Mouse (Mus musculus): ENCODE measurements around the gene Iqcf6. TPM values are rescaled to one million over a fixed set of nuclear protein-coding genes. Genes with fewer than 3 reads are reported as not detected.
A peak's percentile ranks its signal among the peaks of the same experiment; 100 is the strongest.

The Iqcf6 gene
- polyA plus RNA-seq, 1 experiment from 2014 or later: not detected

- Histone ChIP-seq H3K4me3 (ENCODE audit: low read depth, low read length) (no peak overlapping the region), H3K27ac (ENCODE audit: low read depth) (no peak overlapping the region), H3K36me3 (replicated peaks; ENCODE audit: insufficient read depth, low read length) (no peaks in the 10 kb centered on the region), H3K9me3 (ENCODE audit: low read length) (no peaks in the 10 kb centered on the region), H3K4me2 (ENCODE audit: low read depth, low read length) (no peak overlapping the region), H3K27me3 (ENCODE audit: insufficient read depth, low read length) (no peaks in the 10 kb centered on the region), H3K4me1 (ENCODE audit: insufficient read depth) (no peaks in the 10 kb centered on the region), H3K9ac (replicated peaks) (no peak overlapping the region)
- TF ChIP-seq EP300 (IDR thresholded peaks at IDR 0.05; ENCODE audit: low read depth): no peak
- no peak for TF ChIP-seq CTCF (IDR thresholded peaks at IDR 0.05; ENCODE audit: low read depth)
- ATAC-seq (no peak), DNase-seq (no peak)
- WGBS (ENCODE audit: insufficient replicate concordance): 44% methylated on average over 5 of the region's 5 CpGs
These were observed 5.8 kb downstream of the Iqcf6 start for GRCm38 (mm10) chr9:106632185-106632584.

- Histone ChIP-seq H3K4me1 (ENCODE audit: insufficient read depth) (no peaks in the 10 kb centered on the region), H3K27ac (ENCODE audit: low read depth) (no peak overlapping the region), H3K9ac (replicated peaks) (no peak overlapping the region), H3K4me2 (ENCODE audit: low read depth, low read length) (no peak overlapping the region), H3K27me3 (ENCODE audit: insufficient read depth, low read length) (no peaks in the 10 kb centered on the region), H3K36me3 (replicated peaks; ENCODE audit: insufficient read depth, low read length) (no peaks in the 10 kb centered on the region), H3K4me3 (ENCODE audit: low read depth, low read length) (no peak overlapping the region), H3K9me3 (ENCODE audit: low read length) (no peaks in the 10 kb centered on the region)
- ATAC-seq (no peak), DNase-seq (no peak)
- WGBS (ENCODE audit: insufficient replicate concordance): 84% methylated on average over 8 of the region's 8 CpGs
- TF ChIP-seq CTCF (IDR thresholded peaks at IDR 0.05; ENCODE audit: low read depth) (no peak), EP300 (IDR thresholded peaks at IDR 0.05; ENCODE audit: low read depth) (no peak)
These were observed 11.8 kb downstream of the Iqcf6 start for GRCm38 (mm10) chr9:106638154-106638553.

- WGBS (ENCODE audit: insufficient replicate concordance): 29% methylated on average over 5 of the region's 5 CpGs
- no peaks in the 10 kb centered on the region for H3K27me3 ChIP-seq (ENCODE audit: insufficient read depth, low read length)
- no peak for TF ChIP-seq EP300 (IDR thresholded peaks at IDR 0.05; ENCODE audit: low read depth)
- no peak for TF ChIP-seq CTCF (IDR thresholded peaks at IDR 0.05; ENCODE audit: low read depth)
- H3K4me2 ChIP-seq (ENCODE audit: low read depth, low read length): no peak overlapping the region
- H3K9me3 ChIP-seq (ENCODE audit: low read length): no peaks in the 10 kb centered on the region
- H3K36me3 ChIP-seq (replicated peaks; ENCODE audit: insufficient read depth, low read length): no peaks in the 10 kb centered on the region
- H3K27ac ChIP-seq (ENCODE audit: low read depth): no peak overlapping the region
- no peaks in the 10 kb centered on the region for H3K4me1 ChIP-seq (ENCODE audit: insufficient read depth)
- ATAC-seq (no peak), DNase-seq (no peak)
- H3K9ac ChIP-seq (replicated peaks): no peak overlapping the region
- H3K4me3 ChIP-seq (ENCODE audit: low read depth, low read length): no peak overlapping the region
These were observed 15.0 kb downstream of the Iqcf6 start for GRCm38 (mm10) chr9:106641346-106641745.

- Histone ChIP-seq H3K36me3 (replicated peaks; ENCODE audit: insufficient read depth, low read length) (no peaks in the 10 kb centered on the region), H3K4me1 (ENCODE audit: insufficient read depth) (no peaks in the 10 kb centered on the region), H3K9me3 (ENCODE audit: low read length) (no peaks in the 10 kb centered on the region), H3K27ac (ENCODE audit: low read depth) (no peak overlapping the region), H3K4me2 (ENCODE audit: low read depth, low read length) (no peak overlapping the region), H3K9ac (replicated peaks) (no peak overlapping the region), H3K27me3 (ENCODE audit: insufficient read depth, low read length) (no peaks in the 10 kb centered on the region), H3K4me3 (ENCODE audit: low read depth, low read length) (no peak overlapping the region)
- TF ChIP-seq EP300 (IDR thresholded peaks at IDR 0.05; ENCODE audit: low read depth) (no peak), CTCF (IDR thresholded peaks at IDR 0.05; ENCODE audit: low read depth) (peak; percentile 97)
- WGBS (ENCODE audit: insufficient replicate concordance): 20% methylated on average over 7 of the region's 7 CpGs
- DNase-seq (peak; percentile 92), ATAC-seq (peak; percentile 95)
These were observed 16.7 kb downstream of the Iqcf6 start for GRCm38 (mm10) chr9:106643128-106643527.

GRCm38 (mm10) chr9:106643787-106644186, 17.4 kb downstream of the Iqcf6 start:
- DNase-seq (no peak), ATAC-seq (no peak)
- H3K9ac ChIP-seq (replicated peaks): no peak overlapping the region
- no peaks in the 10 kb centered on the region for H3K36me3 ChIP-seq (replicated peaks; ENCODE audit: insufficient read depth, low read length)
- no peaks in the 10 kb centered on the region for H3K27me3 ChIP-seq (ENCODE audit: insufficient read depth, low read length)
- H3K4me1 ChIP-seq (ENCODE audit: insufficient read depth): no peaks in the 10 kb centered on the region
- TF ChIP-seq EP300 (IDR thresholded peaks at IDR 0.05; ENCODE audit: low read depth) (no peak), CTCF (IDR thresholded peaks at IDR 0.05; ENCODE audit: low read depth) (peak; percentile 39)
- H3K9me3 ChIP-seq (ENCODE audit: low read length): no peaks in the 10 kb centered on the region
- H3K27ac ChIP-seq (ENCODE audit: low read depth): no peak overlapping the region
- no peak overlapping the region for H3K4me3 ChIP-seq (ENCODE audit: low read depth, low read length)
- 59% methylated on average over 6 of the region's 6 CpGs for WGBS (ENCODE audit: insufficient replicate concordance)
- no peak overlapping the region for H3K4me2 ChIP-seq (ENCODE audit: low read depth, low read length)

- no peak for DNase-seq
- H3K36me3 ChIP-seq (replicated peaks; ENCODE audit: insufficient read depth, low read length): no peaks in the 10 kb centered on the region
- H3K4me2 ChIP-seq (ENCODE audit: low read depth, low read length): no peak overlapping the region
- no peak for ATAC-seq
- no peaks in the 10 kb centered on the region for H3K9me3 ChIP-seq (ENCODE audit: low read length)
- no peaks in the 10 kb centered on the region for H3K4me1 ChIP-seq (ENCODE audit: insufficient read depth)
- H3K4me3 ChIP-seq (ENCODE audit: low read depth, low read length): no peak overlapping the region
- TF ChIP-seq CTCF (IDR thresholded peaks at IDR 0.05; ENCODE audit: low read depth) (no peak), EP300 (IDR thresholded peaks at IDR 0.05; ENCODE audit: low read depth) (no peak)
- H3K27me3 ChIP-seq (ENCODE audit: insufficient read depth, low read length): no peaks in the 10 kb centered on the region
- H3K27ac ChIP-seq (ENCODE audit: low read depth): no peak overlapping the region
- WGBS (ENCODE audit: insufficient replicate concordance): 75% methylated on average over 9 of the region's 9 CpGs
- no peak overlapping the region for H3K9ac ChIP-seq (replicated peaks)
These were observed 19.4 kb downstream of the Iqcf6 start for GRCm38 (mm10) chr9:106645684-106646271.
